Mouse (Mus musculus) right cerebral cortex, postnatal 14 days (tissue): ENCODE results near the gene Rnf123.

Experiments used
- DNase-seq: peaks from one replicate; pipeline ENCODE4 v3.0.0; 2022

Rnf123 gene

DNA sequence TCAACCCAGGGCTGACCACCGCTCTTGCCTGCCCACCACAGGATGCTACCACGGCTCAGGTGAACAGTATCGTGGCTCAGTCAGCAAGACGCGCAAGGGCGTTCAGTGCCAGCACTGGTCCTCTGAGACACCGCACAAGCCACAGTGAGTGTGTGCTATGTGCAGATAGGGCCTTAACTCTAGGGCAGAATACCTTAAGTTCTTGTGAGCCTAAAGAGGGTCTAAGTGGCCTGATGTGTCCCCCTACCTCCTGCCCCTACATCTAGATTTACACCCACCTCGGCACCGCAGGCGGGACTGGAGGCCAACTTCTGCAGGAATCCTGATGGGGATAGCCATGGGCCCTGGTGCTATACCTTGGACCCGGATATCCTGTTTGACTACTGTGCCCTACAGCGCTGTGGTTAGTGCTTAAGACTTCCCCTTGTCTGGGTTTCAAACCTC lies at the start of gene Rnf123:
Gene Rnf123 (minus strand): TSS at position 359 of the 444 bp plus-strand sequence.
- no peak for DNase-seq

DNA sequence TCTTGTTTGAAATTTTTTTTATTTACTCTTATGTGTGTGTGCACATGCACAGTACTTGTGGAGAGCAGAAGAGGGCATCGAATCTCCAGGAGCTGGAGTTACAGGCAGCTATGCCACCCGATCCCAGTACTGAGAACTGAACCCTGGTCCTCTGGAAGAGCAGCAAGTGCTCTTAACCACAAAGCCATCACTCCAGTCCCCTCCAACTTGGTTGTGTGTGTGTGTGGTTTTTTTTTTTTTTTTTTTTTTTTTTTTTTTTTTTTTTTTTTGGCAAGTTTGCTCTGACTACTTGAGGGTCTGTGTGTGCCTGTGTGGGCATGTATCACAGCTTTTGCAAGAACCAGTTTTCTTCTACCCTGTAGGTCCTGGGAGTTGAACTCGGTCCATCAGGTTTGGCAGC lies 49.2 kb upstream of the Rnf123 start:
- no peak for DNase-seq

DNA sequence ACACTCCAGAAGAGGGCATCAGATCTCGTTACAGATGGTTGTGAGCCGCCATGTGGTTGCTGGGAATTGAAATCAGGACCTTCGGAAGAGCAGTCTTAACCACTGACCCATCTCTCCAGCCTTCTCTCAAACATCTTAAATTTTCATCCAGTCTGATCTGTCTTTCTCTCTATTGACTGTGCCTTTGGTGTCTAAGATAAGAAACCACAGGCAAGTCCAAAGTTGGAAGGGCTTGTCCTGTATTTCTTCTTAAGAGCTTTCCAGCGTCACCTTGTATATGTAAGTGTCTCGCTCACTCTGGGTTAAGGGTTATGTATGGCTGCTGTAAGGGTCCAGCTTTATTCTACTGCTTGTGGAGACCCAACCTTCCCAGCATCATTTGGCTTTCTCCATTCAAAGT lies 48.4 kb upstream of the Rnf123 start:
- no peak for DNase-seq

DNA sequence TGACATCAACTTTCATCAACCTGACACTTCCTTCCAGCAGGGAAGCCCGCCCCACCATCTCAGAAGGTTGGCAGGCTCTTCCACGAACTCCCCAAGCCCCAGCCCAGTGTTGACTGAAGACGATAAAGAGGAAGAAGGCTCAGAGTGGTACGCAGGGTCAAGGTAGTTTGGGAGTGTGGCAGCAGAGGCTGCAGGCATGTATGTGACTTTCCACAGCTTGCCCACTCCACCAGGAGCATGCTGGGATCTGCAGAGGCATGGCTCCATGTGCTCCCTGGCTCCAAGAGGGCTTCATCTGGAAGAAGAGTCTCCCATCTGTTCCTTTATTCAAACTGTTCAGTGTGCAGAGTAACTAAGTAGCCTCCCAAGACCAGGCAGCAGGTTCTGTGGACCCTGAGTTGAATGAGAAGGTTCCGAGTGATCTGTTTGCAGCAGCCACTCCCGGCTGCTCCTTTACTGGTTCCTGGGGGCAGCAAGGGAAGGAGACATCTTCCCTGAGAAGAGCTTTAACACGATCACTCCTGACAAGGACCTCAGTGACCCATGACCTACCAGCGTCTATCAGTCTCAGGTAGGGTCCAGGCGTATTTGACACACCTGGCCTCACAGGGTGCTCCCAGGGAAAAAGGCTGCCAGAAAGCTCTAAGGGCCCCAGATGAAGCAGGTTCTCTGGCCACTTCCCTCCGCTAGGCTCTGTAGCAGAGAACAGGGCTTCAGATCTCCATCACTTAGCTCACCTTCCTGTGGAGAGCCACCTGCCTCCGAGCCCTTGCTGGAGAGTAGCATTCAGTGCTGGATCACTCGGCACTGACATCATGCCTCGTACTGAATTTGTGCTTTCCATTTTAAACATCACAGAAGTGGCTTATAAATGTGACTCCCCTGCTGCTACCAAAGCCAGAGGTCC lies 46.1 kb upstream of the Rnf123 start:
- DNase-seq, result no peak

DNA sequence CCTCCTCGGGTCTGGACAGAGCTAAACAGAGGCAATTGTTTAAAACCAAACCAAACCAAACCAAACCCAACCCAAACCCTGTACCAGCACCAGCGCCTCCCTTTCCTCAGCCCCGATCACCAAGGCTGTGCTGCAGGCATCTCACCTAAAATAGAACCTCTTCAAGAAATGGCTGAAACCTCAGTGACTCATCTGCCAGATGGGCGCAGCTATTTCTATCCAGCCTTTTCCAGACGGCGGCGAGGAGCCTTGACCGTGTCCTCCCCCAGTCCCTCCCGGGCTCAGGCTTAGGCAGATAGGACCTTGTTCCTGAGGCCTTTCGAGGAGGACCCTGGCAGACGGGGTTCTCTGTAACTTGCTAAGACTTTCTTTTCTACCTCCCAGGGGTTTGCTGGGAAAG lies 45.1 kb upstream of the Rnf123 start:
- DNase-seq, result peak; percentile 58

DNA sequence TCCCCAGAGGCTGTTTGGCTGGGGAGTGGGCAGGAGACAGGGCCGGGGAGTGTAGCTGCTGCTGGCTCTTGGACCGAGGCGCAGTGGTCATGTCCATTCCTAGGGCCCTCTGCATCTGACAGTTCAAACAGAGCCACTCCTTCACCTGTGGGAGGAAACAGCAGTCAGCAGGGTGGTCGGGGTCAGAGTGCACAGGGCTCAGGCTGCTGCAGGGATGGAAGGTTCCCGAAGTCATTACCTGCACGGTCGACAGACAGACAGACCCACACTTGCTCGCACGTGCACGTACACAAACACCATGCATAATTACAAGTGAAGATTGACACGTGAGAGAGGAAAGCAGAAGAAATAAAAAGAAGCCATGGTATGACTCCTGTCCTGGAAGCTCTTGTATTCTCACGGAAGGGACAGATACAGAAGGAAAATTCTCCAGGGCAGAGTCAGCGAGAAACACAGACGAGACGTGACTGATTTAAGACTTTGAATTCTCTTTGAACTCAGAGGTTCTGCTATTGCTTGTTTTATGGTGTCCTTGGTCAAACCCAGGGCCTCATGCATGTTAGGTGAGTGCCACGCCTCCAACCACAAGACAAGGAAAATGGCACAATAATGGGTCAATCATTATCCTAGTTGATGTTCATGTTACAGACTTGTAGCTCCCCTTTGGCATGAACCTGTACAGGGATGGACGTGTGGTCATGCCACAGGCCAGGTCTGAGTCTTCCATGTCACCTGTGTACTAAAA lies 43.5 kb upstream of the Rnf123 start:
- no peak for DNase-seq

DNA sequence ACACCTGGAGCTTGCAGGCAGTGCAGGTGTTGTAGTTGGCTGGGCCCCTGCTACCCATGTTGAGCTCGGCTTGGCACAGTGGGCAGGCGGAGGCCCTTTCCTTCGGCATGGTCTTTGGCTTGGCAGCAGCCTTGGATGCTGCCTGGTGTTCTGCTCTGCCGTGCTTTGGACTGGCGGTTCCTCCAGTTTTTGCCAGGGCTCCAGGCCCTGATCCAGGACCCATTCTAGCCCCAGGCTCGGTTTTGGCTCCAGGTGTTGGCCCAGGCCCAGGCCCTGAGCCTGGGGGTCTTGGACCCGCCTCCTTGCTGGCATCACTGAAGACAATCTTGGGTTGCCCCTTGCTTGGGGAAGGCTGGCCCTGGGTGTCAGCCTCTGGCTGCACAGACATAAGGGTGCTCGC lies 42.6 kb upstream of the Rnf123 start:
- DNase-seq, result no peak

DNA sequence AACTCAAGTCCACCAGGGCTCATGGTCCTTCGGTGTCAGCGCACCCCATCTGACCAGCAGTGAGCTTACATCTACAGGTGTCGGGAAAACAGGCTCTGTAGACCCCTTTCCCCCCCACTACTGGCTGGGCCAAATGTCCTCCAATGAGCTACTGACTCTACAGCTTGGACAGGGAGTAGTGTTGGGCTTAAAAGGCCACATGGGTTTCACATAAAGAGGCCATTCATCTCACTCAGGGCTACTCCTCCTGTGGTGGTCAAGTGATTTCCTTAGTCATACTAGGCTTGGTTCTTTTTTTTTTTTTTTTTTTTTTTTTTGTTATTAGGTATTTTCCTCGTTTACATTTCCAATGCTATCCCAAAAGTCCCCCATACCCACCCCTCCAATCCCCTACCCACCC lies 40.8 kb upstream of the Rnf123 start:
- DNase-seq, result no peak

DNA sequence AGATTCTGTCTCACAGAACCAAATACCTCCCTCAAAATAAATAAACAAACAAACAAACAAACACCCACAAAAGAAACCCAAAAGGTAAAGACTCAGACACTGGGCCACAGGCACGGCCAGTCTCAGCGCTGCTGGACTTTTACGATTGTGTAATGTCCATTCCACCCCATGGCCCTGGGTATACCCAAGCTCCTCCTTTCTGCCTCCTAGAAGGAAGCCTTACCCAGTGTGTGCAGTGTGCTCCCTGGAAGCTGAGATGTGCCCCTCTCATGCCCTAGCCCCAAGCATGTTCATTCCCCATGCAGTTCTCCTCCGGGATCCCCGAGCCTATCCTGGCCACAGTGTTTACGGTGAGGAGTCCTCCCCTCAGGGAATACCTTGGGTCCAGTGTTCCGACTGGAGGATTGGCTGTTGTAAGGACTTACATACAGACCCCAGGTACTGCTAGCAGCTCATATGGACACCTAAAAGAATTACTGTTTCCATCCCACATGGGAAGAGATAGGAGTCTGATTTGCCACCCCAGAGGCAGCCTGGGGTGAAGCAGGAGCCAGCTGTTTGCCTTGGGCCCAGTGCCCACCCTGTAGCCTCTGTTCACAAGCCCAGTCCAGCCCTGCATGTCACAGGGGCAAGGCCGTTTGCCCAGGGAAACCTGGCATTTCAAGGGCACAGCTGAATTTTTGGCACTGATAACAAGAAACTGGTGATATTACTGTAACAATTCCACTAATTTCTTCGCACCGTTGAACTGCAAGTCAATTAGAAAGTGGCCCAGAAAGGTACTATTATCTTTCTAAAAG lies 38.2 kb upstream of the Rnf123 start:
- DNase-seq, result no peak

DNA sequence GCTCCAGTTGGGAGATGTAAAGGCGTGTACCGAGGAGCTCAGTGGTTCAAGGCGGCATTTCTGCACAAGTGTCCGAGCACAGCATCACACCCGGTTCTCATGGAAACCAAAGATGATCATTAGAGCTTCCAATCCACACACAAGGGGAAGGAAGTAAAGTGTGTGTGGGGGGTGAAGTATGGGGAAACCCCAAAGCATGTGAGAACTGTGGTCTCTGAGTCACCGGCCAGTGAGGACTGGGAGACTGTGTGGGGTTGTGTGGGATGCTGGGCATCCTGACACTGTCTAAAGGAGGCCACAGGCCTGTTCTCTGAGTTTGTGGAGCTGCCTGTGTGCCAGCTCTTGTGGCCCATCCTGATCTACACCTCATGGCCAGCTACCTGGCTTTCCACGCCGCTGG lies 37.5 kb upstream of the Rnf123 start:
- no peak for DNase-seq

DNA sequence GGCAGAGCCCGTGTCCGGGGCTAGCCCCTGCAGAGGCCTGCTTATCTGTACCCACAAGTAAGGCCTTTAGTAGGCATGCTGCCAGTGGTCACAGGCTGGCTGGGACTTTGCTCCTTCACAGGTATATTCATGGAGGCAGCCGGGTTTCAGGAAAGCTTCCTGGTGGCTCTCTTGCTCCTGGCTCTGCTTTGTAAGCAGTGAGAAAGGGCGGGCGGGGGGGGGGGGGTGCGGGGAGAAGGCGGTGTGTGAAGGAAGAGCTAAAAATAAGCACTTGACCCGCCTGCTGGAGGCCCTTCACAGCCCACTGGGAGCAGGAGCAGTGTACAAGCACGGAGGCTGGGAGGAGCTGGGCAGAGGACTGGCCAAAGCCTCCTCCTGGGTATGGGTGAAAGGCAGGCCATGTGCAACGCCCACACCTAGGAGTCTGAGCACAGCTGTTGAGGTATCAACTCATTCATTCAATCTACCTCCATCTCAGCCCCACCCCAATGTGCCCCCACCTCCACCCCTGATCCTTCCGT lies 36.8 kb upstream of the Rnf123 start:
- no peak for DNase-seq

DNA sequence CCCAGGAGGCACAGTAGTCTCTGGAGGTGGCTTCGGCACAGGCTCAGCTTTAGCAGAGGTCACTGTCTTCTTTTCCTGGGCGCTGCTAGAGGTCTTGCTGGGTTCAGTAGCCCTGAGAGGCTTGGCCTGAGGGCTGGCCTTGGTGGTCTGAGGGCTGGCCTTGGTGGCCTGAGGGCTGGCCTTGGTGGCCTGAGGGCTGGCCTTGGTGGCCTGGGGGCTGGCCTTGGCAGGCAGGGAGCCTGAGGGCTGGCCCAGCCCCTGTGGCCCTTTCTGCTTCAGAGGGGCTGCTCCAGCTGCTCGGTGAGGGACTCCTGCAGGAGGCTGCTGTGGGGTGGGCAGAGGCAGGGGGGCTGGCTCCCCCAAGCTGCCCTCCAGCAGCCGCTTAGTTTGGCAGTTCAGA lies 34.0 kb upstream of the Rnf123 start:
- no peak for DNase-seq

DNA sequence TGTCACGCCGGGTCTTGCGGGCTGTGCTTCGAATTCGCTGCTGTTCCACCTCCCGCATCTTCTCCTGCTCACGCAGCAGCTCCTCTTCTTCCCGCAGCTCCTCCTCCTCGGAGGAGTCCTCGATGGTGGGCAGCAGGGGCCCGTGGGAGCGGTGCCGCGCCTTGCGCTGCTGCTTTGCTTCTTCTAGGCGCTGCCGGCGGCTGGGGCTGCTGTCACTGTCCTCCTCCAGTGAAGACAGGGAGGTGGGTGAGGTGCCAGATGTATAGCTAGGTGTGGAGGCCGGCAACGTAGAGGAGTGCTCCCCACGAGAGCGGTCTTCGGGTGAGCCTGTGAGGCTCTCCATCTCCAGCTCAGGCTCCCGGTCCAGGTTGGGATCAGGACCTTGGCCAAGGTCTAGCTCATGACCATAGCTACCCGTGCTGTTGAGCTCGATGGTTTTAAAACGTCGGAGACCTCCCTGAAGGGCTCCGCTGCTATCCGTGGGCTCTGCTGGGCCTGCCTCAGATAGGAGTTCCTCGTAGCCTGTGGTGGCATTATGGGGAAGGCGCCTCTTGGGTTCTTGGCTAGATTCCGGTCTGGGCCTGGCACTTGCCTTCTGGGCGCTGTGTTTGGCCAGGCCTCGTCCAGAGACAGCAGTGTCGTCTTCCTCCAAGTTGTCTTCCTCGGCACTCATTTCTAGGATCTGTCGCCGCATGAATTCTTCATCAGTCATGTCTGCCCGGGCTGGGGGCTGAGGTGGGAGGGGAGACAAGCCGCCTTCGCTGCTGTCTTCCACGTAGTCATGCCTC lies 32.3 kb upstream of the Rnf123 start:
- DNase-seq, result no peak

DNA sequence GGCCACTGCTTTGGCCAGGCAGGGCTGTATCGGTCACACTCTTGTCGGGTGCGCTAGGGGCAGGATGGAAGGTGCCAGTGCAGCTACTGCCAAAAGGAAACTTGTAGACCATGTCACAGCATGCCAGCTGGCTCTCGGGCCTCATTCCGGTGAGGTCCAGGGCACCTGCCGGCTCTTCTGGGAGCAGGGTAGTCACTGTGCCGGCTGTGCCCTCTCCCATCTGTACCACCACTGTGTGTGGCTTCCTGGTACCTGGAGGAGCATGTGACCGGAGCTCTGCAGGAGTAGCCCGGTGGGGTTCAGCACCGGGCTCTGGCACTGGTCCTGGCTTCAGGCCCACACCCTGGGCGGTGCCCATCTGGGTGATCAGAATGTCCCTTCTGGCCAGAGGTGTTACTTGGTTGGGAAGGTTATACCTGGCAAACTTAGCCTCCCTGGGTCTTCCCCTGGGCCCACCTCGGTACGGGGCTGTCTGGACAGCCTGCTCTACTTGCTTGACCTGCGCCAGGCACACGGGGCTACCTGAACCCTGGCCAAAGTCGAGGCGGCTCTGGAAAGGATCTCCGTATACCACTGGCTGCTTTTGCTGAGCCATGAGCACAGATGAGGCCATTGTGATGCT lies 29.7 kb upstream of the Rnf123 start:
- no peak for DNase-seq

DNA sequence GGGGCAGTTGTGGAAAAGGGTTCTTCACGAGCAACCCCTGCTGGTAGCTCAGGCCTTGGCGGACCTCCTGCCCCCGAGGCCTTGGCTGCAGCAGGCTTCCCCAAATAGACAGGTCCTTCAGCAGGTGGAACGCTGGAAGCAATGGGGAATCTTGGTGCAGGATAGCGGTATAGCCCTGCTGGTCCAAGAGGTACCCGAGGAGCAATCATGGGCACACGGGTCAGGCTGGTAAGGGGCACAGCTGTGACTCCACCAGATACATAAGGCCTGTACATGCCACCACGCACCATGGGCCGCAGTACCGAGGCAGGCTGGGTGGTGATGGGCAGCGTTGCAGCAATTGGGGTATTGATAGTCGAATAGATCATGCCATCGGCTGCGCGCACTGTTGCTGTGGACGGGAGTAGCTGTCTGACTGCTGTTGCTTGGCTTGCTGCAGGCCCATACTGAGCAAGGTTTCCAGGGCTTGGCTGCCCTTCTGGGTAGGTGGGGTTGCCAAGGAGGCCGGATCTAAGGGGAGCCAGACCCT lies 28.5 kb upstream of the Rnf123 start:
- DNase-seq, result no peak

DNA sequence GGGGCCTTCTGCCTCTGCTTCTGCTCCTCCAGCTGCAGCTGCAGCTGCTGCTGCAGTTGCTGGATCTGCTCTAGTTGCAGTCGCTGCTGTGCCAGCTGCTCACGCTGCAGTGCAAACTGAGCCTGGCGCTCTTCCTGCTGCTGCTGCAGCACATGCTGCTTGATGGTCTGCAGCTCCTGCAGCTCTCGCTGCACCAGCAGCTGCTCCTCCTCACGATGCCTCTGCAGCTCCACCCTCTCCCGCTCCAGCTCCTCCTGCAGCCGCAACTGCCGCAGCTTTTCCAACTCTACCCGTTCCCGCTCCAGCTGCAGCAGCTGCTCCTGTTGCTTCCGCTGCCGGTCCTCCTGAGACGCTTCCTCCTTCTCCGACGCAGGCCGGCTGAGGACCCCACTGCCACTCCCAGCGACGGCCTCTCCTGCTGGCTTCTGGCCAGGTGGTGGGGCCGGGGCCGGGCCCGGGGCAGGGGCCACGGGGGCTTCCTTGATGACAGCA lies 28.0 kb upstream of the Rnf123 start:
- DNase-seq, result no peak

DNA sequence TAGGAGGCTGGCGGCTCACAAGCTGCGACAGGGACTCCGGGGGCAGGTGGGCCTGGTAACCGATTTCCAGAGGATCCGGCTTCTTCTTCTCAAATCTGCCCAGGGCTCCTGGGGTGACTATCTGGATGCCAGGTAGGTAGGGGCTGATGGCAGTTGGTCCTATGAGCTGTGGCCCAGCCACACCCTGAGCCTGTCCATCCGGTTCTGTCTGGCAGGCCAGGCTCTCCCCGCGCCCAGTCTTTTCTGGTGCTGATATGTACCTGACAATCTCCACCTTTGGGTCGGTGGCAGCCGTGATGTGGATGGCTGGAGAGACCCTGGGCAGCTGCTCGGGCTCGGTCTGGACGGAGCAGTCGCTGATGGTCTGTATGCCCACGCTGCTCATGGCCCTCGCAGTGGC lies 27.0 kb upstream of the Rnf123 start:
- no peak for DNase-seq

DNA sequence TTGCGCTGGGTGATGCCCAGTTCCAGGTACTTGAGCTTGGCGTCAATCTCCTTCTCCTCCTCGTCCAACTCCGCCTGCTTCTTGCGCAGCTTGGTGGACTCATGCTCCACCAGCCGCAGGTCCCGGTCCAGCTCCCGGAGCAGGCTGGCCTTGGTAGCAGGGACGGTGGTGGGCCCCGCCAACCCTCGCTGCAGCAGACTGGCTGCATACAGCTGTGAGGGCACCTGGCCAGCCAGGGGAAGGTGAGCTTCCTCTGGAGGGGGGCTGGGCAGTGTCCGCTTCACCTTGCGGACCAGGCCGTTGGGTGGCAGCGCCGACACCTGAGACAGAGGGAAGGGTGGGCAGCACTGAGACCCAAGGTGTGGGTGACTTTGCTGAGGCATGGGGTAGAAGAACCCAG lies 24.7 kb upstream of the Rnf123 start:
- no peak for DNase-seq

DNA sequence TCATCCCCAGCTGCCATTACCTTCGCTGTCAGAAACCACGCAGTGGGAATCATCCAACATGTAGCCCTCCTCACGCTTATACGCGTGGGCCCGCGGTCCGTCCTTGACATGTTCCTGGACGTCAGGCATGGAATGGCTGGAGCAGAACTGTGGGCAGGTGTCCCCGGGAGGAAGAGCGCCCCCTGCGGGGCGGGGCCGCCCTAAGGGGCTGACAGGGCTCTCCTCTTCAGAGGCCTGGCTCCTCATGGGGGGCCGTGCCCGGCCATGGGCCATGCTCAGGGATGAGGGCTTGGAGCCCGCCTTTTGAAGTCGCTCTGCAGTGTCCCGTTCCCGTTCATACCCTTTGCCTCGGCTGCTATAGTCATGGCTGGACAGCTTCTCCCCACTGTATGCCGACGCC lies 22.9 kb upstream of the Rnf123 start:
- no peak for DNase-seq

DNA sequence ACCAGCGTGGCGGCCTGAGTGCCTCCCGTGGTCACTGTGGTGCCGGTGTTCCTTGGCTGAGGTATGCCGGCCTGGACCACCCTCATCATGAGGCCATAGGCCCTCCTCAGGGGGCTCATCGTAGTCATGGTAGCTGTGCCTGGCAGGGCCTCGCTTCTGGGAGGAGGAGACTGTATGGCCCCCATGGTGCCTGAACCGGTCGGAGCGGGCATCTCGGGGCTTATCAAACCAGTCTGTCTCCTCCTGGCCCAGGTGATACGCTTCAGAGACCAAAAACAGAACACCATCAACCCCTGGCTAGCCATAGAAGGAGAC lies 22.4 kb upstream of the Rnf123 start:
- no peak for DNase-seq

DNA sequence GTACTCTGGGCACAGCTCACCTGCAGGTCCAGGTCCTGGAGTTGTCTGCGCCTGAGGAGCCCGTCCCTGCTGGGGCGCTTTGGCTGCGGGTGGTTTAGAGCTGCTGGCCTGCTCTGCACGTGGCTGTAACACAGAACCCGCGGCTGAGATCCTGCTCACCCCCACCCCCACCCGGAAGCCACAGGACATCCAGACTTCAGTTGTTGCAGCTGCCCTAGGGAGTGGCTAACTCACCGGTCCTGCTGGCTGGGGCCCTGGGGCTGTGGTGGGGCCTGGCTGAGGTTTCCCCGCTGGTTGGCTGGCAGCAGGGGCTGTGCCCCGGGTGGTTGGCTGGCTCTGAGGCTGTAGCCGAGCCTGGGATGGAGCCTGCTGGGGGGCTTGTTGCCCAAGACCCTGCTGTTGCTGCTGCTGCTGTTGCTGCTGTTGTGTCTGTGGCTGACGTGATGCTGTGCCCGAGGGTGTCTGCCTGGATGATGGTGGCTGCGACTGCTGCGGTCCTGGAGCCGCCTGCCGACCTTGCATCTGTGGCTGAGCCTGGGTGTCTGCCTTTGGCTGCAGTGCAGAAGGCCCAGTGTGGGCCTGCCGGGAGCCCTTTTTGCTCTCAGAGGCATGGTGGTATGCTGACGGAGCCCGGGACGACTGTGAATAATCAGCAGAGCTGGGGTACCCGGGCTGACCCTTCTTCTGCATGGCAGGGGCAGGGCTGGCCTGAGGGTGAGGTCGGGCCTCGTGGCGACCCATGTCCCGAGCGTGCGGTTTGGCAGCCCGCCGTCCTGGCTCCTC lies 21.8 kb upstream of the Rnf123 start:
- no peak for DNase-seq
